Mouse (Mus musculus) inflammation-experienced regulatory T-cells, adult 6 months (primary cell): ENCODE results near the gene Angptl1. TPM values are rescaled to one million over a fixed set of nuclear protein-coding genes. Genes with fewer than 3 reads are reported as not detected.

Source experiments
- ATAC-seq: one replicate; pipeline ENCODE4 v1.8.0; 2017
- polyA plus RNA-seq, 3 experiments: library from polyadenylated mRNA; unstranded; fragments of 100-300 nt; shearing (Covaris generic); gene quantifications; one replicate each; pipeline ENCODE4 v1.2.1; 2017

The Angptl1 gene
- polyA plus RNA-seq: 1 to 10 TPM in 2 of 3 experiments, under 1 TPM in 1; 0.50 to 1.9 (median 1.6) TPM

- ATAC-seq: no peak
These were observed at the start of gene Angptl1 for GRCm38 (mm10) chr1:156838177-156838576. Gene Angptl1, plus strand, starts transcription at chr1:156838562.

- no peak for ATAC-seq
These were observed 48.4 kb upstream of the Angptl1 start for GRCm38 (mm10) chr1:156789844-156790490.

- ATAC-seq: no peak
These were observed 42.1 kb upstream of the Angptl1 start for GRCm38 (mm10) chr1:156796251-156796650.

DNA sequence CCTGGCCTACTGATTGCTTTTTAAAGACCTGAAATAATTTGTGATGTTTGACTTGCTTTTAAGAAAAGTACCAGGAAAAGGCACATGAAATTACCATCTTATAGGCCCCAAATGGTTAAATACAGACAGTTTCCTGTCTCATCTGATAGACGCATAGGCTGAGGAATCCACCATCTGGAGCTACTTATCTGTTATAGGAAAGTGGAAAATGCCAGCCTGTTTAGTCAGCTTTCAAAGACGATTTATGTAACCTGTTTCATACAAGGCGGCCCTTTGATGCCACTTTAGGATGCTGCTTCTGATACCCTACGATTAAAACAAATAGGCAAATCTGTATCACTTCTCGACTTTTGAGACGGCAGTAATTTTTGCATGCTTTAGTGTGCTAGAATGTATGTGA lies 37.1 kb upstream of the Angptl1 start:
- ATAC-seq: no peak

DNA sequence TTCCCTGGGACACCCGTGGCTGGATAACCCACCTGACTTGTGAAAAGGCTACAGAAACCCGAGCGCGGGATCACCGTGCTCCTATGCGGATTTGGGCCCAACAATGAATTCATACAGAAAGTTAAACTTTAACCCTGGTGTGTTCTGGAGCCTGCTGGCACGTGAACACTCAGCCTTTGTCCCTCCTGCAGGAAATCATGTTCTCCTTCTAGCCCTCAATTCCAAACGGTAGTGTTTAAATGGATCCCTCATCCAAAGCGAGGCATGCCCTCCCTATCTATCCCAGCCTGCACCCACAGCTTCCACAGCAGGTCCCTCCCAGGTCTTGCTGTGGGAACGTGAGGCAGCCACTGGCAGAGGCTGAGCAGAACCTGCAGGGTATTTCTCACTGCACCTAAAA lies 30.0 kb upstream of the Angptl1 start:
- no peak for ATAC-seq

- no peak for ATAC-seq
These were observed 26.4 kb upstream of the Angptl1 start for GRCm38 (mm10) chr1:156811928-156812327.

DNA sequence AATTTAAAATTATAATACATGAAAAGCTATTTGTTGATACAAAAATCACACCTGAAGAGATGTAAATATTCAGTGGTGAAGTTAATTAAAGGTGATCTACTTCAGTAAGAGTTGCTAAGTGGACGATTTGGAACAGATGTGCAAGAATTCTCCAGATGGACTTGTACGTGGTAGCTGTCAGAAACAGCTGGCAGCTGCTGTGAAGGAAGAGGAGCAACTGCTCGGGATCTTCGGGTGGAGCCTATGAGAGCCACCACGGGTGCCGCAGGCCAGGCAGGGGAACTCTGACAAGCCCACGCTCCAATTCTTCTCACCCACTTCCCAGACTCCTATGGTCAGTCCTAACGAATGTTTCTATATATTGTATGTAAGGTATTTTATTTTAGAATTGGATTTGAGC lies 25.6 kb upstream of the Angptl1 start:
- ATAC-seq: no peak

DNA sequence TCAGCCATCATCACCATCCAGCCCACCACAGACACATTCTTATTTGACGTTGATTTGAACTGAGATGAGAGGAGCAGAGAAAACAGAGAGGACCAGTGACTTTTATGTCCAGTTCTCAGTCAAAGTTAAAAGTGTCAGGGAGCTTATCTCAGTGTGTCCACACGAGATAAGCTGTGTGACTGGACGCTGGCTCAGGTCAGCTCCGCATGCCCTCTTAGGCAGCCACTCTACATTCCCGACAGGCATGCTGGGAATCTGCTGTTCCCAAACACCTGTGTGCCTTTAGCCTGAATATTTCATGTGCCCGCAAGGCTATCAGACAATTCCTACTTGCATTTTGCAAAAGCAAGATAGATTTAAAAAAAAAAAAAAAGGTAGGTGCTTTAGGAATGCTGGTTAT lies 24.9 kb upstream of the Angptl1 start:
- ATAC-seq: no peak

GRCm38 (mm10) chr1:156819236-156819635 lies 19.1 kb upstream of the Angptl1 start:
- ATAC-seq: no peak

GRCm38 (mm10) chr1:156838695-156839094 lies 333 bp downstream of the Angptl1 start:
- no peak for ATAC-seq

- no peak for ATAC-seq
These were observed 3.4 kb downstream of the Angptl1 start for GRCm38 (mm10) chr1:156841625-156842339.

GRCm38 (mm10) chr1:156847098-156847497 lies 8.7 kb downstream of the Angptl1 start:
- no peak for ATAC-seq

DNA sequence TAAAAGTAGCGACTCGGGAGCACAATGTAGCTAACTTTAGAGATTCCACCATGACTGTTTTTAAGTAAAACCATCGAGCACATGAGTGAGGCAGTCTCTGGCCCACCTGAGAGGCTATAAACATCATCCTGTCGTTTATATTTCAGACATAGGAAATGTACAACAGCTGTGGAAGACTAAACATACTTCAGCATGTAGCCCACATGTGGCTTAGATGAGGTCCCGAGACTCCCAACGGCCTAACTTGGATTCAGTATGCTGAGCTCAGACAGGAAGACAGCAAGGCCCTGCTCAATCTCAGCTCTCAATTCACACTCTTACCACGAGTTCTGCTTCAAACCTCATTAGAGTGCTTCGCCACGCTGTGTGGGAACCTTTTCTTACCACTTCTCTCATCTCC lies 14.0 kb downstream of the Angptl1 start:
- ATAC-seq: no peak

DNA sequence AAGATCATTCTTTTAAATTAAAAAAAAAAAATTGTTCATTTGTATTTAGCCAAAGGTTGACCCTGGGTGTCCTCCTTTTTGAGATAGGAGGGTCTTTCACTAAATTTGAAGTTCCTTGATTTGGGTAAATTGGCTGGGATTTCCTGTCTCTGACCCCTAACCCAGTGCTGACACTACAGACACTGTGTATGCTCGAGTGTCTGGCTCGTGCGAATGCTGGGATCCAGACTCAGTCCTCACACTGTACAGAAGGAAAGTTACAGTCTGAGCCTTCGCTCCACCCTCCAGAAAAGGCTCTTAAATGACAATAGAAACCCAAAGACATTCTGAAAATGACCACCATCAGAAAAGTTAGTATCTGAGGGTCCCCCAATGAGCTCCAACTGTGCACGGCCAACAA lies 14.5 kb downstream of the Angptl1 start:
- ATAC-seq: no peak

DNA sequence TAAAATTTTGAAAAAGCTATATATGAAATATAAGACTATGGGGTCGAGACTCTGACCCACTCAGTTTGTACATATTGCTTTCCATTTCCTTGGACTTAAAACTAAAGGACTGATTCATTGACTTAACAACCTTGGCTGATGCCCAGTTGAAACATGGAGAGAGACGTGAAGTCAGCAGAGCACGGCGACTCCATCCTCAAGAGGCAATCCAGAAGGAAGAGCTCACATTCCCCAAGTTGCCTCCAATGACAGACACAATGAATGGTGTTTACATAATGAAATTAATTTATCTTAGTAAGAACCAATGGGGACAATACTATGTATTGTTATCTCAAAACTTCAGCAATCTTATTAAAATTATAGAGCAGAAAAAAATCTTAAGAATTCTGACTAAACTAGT lies 16.2 kb downstream of the Angptl1 start:
- no peak for ATAC-seq

DNA sequence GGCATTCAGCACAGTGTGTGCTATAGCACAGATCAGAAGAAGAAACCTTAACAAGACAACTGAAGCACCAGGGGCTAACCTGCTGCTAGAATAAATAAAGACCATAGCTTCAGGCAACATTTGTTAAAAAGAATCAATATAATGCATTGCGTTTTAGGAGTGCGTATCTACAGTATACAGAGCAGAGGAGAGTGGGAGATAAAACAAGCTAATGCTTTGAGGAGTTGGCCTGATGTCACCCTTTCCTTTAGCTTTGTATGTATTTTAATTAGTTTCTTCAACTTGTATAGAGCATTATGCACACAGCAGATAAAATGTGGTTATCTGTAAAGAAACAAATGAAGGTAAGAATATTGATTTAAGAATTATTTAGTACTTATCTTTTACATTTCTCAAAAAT lies 18.3 kb downstream of the Angptl1 start:
- ATAC-seq: no peak

DNA sequence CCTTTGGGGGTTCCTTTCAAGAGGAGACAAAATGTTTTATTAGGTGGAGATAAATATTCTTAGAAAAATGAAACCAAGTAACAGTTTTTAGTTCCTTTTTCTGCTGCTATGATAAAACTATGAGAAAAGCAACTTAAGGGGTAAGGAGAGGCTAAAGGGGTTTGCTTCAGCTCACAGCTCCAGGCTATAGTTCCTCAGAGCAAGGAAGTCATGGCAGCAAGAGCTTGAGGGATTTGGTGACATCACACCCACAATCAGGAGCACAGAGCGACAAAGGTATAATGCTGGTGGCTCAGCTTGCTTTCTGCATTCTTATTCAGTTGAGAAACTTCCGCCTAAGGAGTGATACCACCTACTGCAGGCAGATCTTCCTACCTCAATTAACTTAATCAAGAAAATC lies 20.8 kb downstream of the Angptl1 start:
- ATAC-seq: no peak

DNA sequence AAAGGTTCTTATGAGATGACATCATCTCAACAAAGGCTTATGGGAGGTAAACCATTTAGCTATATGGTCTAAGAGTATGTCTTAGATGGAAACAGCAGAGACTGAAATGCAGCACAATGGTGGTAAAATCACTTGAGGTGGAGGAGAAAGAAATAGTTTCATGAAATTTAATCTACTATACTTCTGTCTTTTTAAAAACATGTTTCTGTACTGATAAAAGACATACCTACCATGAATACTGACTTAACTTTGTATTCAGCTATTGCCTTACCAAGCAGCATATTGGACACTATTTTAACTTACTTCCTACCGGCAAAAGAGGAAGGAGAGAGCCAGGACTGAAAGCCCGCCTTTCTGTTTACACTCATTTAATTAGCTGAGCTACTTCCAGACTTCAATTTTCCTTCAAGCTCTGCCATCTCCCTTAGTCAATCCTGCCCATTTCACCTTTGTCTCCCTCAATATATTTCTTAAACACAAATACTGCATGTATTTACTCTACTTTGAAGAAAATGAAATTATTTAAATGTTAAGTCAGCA lies 21.4 kb downstream of the Angptl1 start:
- no peak for ATAC-seq

DNA sequence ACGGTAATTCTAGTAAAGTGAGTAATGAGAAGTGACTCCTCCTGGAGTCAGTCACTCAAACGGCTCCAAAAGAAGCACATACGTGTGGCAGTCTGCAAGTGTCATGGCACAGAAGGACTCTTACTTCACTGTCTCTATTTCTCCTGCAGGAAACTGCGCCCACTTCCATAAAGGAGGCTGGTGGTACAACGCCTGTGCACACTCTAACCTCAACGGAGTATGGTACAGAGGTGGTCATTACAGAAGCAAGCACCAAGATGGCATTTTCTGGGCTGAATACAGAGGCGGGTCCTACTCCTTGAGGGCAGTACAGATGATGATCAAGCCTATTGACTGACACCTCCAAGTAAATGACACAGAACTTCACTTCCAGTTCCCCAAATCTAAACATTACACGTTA lies 21.9 kb downstream of the Angptl1 start:
- ATAC-seq: no peak

- ATAC-seq: no peak
These were observed 23.2 kb downstream of the Angptl1 start for GRCm38 (mm10) chr1:156861475-156862043.

DNA sequence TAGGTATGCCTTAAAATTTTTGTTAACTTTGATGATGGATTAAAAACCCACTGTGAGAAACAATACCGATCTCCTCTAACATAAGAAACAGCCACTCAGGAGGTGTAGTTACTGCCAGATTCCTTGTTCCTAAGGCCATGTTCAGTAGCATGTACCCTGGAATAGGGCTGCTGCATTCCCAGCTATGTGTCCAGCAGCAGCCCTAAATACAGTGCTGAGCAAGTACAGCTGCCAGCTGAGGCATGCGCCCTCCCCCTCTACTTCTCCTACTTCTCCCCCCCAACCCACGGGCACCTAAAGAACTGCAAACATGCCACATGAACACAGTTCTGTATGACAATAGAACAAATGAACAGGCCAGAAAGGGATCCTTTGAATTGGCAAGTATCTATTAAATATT lies 25.4 kb downstream of the Angptl1 start:
- ATAC-seq: no peak

GRCm38 (mm10) chr1:156864240-156864639 lies 25.9 kb downstream of the Angptl1 start:
- ATAC-seq: no peak

GRCm38 (mm10) chr1:156870028-156870427 lies 31.7 kb downstream of the Angptl1 start:
- ATAC-seq: no peak

DNA sequence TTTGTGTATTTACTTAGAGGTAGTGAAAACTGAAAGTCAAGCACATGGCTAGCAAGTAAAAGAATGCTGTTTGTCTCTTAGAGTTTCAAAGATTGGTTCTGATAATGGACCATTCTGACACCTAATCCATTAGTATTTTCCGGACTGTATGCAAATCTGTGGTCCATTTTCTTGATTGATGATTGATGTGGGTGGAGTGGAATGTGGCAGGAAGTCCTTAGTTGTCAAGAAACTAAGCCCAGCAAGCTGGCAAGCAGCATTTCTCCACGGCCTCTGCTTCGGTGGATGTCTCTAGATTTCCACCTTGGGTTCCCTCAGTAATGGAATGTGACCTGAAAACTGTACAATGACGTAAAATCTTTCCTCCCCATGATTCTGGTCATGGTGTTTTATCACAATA lies 32.3 kb downstream of the Angptl1 start:
- ATAC-seq: peak; percentile 79
